Mouse (Mus musculus) embryonic facial prominence, embryonic 13.5 days (tissue): ENCODE measurements at regions not wholly inside any gene's neighbourhood (a gene's known extent, or its start where the extent isn't known, plus 50 kb on each side); places are given as distances from the start of the nearest gene placed in this dataset.

Experiments used
- ATAC-seq: fragments of 200-750 bp; cut with Nextera tagmentation; 2 replicates; pipeline ENCODE4 v1.8.0; 2017; ENCODE audit warnings: low read depth; ENCODE audit not compliant: insufficient number of reproducible peaks, insufficient read depth, low FRiP score, low TSS enrichment
- H3K27ac ChIP-seq: fragments of 300-500 bp; sonication (generic); 2 replicates; pipeline ENCODE4 v1.5.1; 2015; ENCODE audit warnings: moderate library complexity, mild to moderate bottlenecking, inconsistent platforms
- H3K27me3 ChIP-seq: fragments of 300-500 bp; sonication (generic); 2 replicates; pipeline ENCODE4 v1.6.1; 2015; ENCODE audit warnings: mild to moderate bottlenecking, inconsistent platforms
- H3K36me3 ChIP-seq: fragments of 300-500 bp; sonication (generic); 2 replicates; pipeline ENCODE4 v1.6.1; 2015; ENCODE audit warnings: mild to moderate bottlenecking, inconsistent platforms
- H3K4me1 ChIP-seq: fragments of 300-500 bp; sonication (generic); 2 replicates; pipeline ENCODE4 v1.6.1; 2015; ENCODE audit warnings: inconsistent platforms
- H3K4me2 ChIP-seq: fragments of 300-500 bp; sonication (generic); 2 replicates; pipeline ENCODE4 v1.6.1; 2015; ENCODE audit warnings: moderate library complexity, mild to moderate bottlenecking, inconsistent platforms
- H3K4me3 ChIP-seq: fragments of 300-500 bp; sonication (generic); 2 replicates; pipeline ENCODE4 v1.5.1; 2015; ENCODE audit warnings: mild to moderate bottlenecking, inconsistent platforms
- H3K9ac ChIP-seq: fragments of 300-500 bp; sonication (generic); 2 replicates; pipeline ENCODE4 v1.6.1; 2015; ENCODE audit warnings: mild to moderate bottlenecking, inconsistent platforms
- H3K9me3 ChIP-seq: fragments of 300-500 bp; sonication (generic); 2 replicates; pipeline ENCODE4 v1.6.1; 2016; ENCODE audit warnings: inconsistent platforms
- WGBS: fragments of 180-500 bp; shearing (Covaris S2); methylation state at CpG from one replicate; pipeline ENCODE4 v1.1.7; 2015; ENCODE audit warnings: mixed read lengths; 5-methylcytosine and 5-hydroxymethylcytosine counted together

GRCm38 (mm10) chr8:80318231-80318870 is 175.2 kb upstream of the Gypa start:
- Histone ChIP-seq H3K36me3 (no peaks in the 10 kb centered on the region), H3K4me1 (peaks cover 38% of the 10 kb centered on the region), H3K9ac (no peak overlapping the region), H3K4me3 (no peak overlapping the region), H3K4me2 (no peak overlapping the region), H3K9me3 (no peaks in the 10 kb centered on the region), H3K27me3 (peaks cover 14% of the 10 kb centered on the region), H3K27ac (no peak overlapping the region)
- no peak for ATAC-seq
- WGBS = 22% methylated on average over 6 of the region's 6 CpGs

DNA sequence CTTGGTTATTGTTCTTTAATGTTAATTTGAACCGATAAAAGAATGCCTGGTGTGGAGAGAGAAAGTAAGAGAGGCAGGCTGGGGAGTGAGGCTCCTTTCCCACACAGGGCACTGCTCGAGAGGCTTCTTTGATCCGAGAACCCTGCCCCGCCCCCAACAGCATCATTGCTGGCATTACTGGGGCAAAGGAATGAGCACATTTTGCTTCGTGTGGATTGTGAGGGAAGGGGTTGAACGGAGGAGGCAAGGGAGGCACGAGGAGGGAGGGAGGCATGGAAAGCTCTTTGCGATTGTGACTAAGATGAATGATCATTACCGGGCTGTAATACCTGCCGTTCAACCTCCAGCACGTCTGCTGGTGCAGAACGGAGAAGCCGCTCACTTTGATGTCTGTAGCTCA is 178.2 kb upstream of the Gypa start:
- Histone ChIP-seq H3K27ac (peak overlapping the region; percentile 68), H3K4me3 (peak overlapping the region; percentile 28), H3K4me2 (peak overlapping the region; percentile 61), H3K27me3 (peaks cover 14% of the 10 kb centered on the region), H3K9ac (0 out of 2 replicates have a peak overlapping the region, but pooled peaks have one; percentile 11), H3K36me3 (no peaks in the 10 kb centered on the region), H3K4me1 (peaks cover 41% of the 10 kb centered on the region), H3K9me3 (no peaks in the 10 kb centered on the region)
- 2% methylated on average over 13 of the region's 13 CpGs for WGBS
- ATAC-seq = no peak

GRCm38 (mm10) chr8:80314826-80315225 is 178.8 kb upstream of the Gypa start:
- Histone ChIP-seq H3K4me1 (peaks cover 41% of the 10 kb centered on the region), H3K36me3 (no peaks in the 10 kb centered on the region), H3K9ac (no peak overlapping the region), H3K27me3 (peaks cover 14% of the 10 kb centered on the region), H3K4me3 (peak overlapping the region; percentile 28), H3K4me2 (peak overlapping the region; percentile 61), H3K9me3 (no peaks in the 10 kb centered on the region), H3K27ac (peak overlapping the region; percentile 68)
- 2% methylated on average over 7 of the region's 7 CpGs for WGBS
- peak; percentile 78; the same call in 1 of the 2 replicates for ATAC-seq

GRCm38 (mm10) chr8:80313883-80314635 is 179.5 kb upstream of the Gypa start:
- H3K4me2 ChIP-seq = peak overlapping the region; percentile 61; the same call in 1 of the 2 replicates
- peaks cover 14% of the 10 kb centered on the region for H3K27me3 ChIP-seq
- H3K9ac ChIP-seq = no peak overlapping the region
- H3K36me3 ChIP-seq = no peaks in the 10 kb centered on the region
- H3K9me3 ChIP-seq = no peaks in the 10 kb centered on the region
- WGBS = 46% methylated on average over 12 of the region's 12 CpGs
- no peak overlapping the region for H3K27ac ChIP-seq
- ATAC-seq = no peak
- H3K4me1 ChIP-seq = peaks cover 41% of the 10 kb centered on the region
- no peak overlapping the region for H3K4me3 ChIP-seq

- Histone ChIP-seq H3K9ac (no peak overlapping the region), H3K4me2 (no peak overlapping the region), H3K36me3 (no peaks in the 10 kb centered on the region), H3K4me1 (no peaks in the 10 kb centered on the region), H3K27ac (no peak overlapping the region), H3K4me3 (no peak overlapping the region), H3K9me3 (no peaks in the 10 kb centered on the region), H3K27me3 (no peaks in the 10 kb centered on the region)
- ATAC-seq = no peak
- WGBS = 81% methylated on average over 4 of the region's 4 CpGs
These were observed 185.8 kb upstream of the Gypa start for GRCm38 (mm10) chr8:80307761-80308160.

- Histone ChIP-seq H3K4me3 (no peak overlapping the region), H3K27me3 (no peaks in the 10 kb centered on the region), H3K4me2 (no peak overlapping the region), H3K9me3 (no peaks in the 10 kb centered on the region), H3K27ac (no peak overlapping the region), H3K4me1 (no peaks in the 10 kb centered on the region), H3K9ac (no peak overlapping the region), H3K36me3 (no peaks in the 10 kb centered on the region)
- WGBS = 62% methylated on average over 5 of the region's 5 CpGs
- ATAC-seq = no peak
These were observed 195.0 kb upstream of the Gypa start for GRCm38 (mm10) chr8:80298596-80298995.

DNA sequence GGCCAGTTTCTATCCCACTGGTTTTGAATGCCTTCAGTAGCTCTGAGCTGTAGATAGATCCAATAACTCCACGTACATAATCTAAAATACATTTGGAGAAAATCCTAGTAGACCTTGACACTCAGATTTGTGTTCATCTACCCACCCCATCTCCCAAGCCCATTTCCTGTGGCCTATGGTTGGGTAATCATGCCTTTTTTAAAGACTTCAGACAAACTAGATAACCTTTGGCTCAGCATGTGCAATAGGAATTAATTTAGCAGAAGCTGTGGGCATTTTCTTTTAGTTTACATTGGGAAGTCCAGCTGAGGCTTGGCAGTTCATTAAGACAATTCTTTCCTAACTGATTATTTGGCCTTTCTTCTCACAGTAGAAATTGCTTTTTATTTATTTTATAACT is 203.3 kb upstream of the Gypa start:
- no peak for ATAC-seq
- Histone ChIP-seq H3K27ac (no peak overlapping the region), H3K9ac (no peak overlapping the region), H3K9me3 (no peaks in the 10 kb centered on the region), H3K4me1 (no peaks in the 10 kb centered on the region), H3K4me2 (no peak overlapping the region), H3K4me3 (no peak overlapping the region), H3K27me3 (no peaks in the 10 kb centered on the region), H3K36me3 (no peaks in the 10 kb centered on the region)
- 88% methylated on average over 1 of the region's 1 CpGs for WGBS

DNA sequence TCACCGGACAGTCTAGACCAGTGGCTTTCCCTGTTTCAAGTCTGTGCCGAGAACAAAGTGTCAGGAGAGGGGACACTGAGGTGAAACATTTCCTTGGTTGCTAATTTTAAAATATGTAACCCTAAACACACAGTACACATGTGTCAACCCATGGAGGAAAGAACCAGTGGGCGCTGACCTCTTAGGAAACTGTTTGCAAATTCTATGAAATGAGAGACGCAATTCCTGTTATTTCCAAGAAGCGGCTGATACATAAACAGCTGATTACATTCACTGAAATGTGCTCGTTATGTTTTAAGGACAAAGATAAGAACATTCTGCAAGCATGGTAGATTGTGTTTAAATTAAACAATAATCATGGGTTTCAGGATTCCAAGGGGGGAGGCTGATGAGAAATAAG is 204.3 kb upstream of the Gypa start:
- H3K4me1 ChIP-seq = no peaks in the 10 kb centered on the region
- H3K27me3 ChIP-seq = no peaks in the 10 kb centered on the region
- 73% methylated on average over 6 of the region's 6 CpGs for WGBS
- H3K9ac ChIP-seq = no peak overlapping the region
- H3K4me2 ChIP-seq = no peak overlapping the region
- no peak for ATAC-seq
- no peak overlapping the region for H3K27ac ChIP-seq
- H3K36me3 ChIP-seq = no peaks in the 10 kb centered on the region
- no peaks in the 10 kb centered on the region for H3K9me3 ChIP-seq
- no peak overlapping the region for H3K4me3 ChIP-seq

DNA sequence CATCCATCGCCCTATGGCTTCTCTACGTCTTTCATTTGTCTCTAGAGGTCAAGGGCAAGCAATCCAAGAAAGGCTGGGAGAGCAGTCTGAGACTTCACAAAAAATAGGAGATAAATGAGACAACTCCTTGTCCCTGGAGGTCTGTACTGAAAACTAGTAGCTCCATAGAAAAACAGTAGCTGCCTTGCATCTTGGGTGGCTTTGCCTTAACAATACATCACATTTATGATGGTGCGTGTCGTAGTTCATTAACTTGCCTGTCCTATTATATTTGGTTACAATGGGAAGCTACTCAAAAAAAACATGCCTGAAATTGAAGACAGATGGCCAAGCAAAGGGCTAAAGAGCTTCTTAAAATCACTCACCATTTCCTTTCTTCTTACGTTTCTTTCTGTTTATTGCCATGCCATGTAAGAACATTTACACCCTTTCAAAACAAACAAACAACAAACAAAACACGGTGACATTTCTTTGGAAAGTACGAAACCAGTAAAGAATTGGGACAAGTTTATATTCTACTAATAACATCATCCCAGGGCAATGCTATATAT is 211.2 kb upstream of the Hhip start:
- Histone ChIP-seq H3K27ac (no peak overlapping the region), H3K4me2 (no peak overlapping the region), H3K4me1 (no peaks in the 10 kb centered on the region), H3K9me3 (no peaks in the 10 kb centered on the region), H3K9ac (no peak overlapping the region), H3K36me3 (no peaks in the 10 kb centered on the region), H3K27me3 (no peaks in the 10 kb centered on the region), H3K4me3 (no peak overlapping the region)
- WGBS = 75% methylated on average over 7 of the region's 7 CpGs
- no peak for ATAC-seq

DNA sequence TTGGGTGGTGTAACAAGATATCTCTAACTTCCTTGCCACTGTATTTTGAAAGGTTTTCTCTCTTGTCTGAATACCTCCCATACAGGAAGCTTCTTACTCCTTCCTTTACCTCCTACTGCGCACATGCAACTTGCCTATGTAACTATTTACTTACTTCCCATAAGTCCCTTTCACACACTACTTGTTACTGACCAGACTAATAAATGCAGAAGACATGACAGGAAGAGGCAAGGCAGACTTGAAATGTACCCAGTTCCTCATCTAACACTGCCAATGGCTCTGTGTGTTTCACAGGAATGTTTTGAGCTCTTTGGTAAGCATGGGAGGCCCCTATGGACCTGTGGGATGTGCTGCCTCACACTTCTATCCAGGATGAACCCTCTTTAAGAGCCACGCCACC is 207.1 kb upstream of the Hhip start:
- no peaks in the 10 kb centered on the region for H3K9me3 ChIP-seq
- no peak overlapping the region for H3K4me3 ChIP-seq
- H3K36me3 ChIP-seq = no peaks in the 10 kb centered on the region
- no peaks in the 10 kb centered on the region for H3K27me3 ChIP-seq
- no peak overlapping the region for H3K4me2 ChIP-seq
- no peak for ATAC-seq
- 81% methylated on average over 2 of the region's 2 CpGs for WGBS
- H3K27ac ChIP-seq = no peak overlapping the region
- no peak overlapping the region for H3K9ac ChIP-seq
- 0 out of 2 replicates have a peak, but pooled peaks cover 5% of the 10 kb centered on the region for H3K4me1 ChIP-seq

DNA sequence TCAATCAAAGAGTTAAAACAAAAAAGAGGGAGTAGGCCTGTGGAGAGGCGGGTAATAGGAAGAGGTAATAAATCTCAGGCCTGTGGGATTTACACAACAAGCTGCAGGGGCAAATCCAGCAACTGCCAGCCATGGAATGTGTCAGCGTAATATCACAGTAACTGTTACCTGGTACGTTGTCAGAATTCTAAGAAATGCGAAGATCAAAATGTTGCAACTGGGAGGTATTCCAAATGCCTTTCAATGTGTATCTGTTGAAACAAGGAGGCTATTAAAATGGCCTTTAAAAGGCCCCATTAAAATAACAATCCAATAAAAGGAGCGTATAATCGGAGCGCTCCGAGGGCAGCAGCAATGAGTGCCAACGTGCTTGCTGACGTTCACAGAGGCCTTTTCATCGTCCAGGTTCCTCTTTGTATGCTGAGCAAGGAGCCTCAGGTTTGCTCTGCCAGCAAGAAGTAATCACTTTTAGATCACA is 205.7 kb upstream of the Hhip start:
- H3K36me3 ChIP-seq = no peaks in the 10 kb centered on the region
- H3K4me2 ChIP-seq = no peak overlapping the region
- no peak overlapping the region for H3K27ac ChIP-seq

DNA sequence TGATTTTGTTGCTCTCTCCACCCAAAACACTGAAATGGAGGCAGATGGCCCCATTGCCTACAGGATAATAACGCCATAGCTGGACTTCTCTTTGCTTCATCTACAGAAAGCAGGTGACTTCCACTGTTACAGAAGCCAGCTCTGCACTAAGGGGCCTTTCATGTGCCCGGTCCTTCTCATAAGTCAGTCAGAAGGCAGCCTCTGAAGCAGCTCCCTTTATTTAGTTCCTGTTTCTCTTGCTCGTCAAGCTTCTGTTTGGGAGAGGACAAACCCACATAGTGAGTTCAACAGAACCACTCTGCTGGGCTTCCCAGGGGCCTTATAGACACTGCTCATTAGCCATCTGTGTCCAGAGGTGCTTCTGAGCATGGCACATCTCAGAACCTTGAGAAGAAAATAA is 205.1 kb upstream of the Hhip start:
- 0 out of 2 replicates have a peak, but pooled peaks cover 5% of the 10 kb centered on the region for H3K4me1 ChIP-seq
- H3K9me3 ChIP-seq = no peaks in the 10 kb centered on the region
- ATAC-seq = no peak
- H3K36me3 ChIP-seq = no peaks in the 10 kb centered on the region
- no peak overlapping the region for H3K9ac ChIP-seq
- H3K27ac ChIP-seq = no peak overlapping the region
- no peak overlapping the region for H3K4me2 ChIP-seq
- WGBS = 81% methylated on average over 3 of the region's 3 CpGs
- no peaks in the 10 kb centered on the region for H3K27me3 ChIP-seq
- H3K4me3 ChIP-seq = no peak overlapping the region

More for the DNA sequence above, 205.7 kb upstream of the Hhip start:
- Histone ChIP-seq H3K27me3 (no peaks in the 10 kb centered on the region), H3K4me1 (0 out of 2 replicates have a peak, but pooled peaks cover 5% of the 10 kb centered on the region), H3K4me3 (no peak overlapping the region), H3K9me3 (no peaks in the 10 kb centered on the region), H3K9ac (no peak overlapping the region)
- 61% methylated on average over 11 of the region's 11 CpGs for WGBS
- ATAC-seq = no peak
